Mouse (Mus musculus): ENCODE data around the gene Wwp2.

DNA sequence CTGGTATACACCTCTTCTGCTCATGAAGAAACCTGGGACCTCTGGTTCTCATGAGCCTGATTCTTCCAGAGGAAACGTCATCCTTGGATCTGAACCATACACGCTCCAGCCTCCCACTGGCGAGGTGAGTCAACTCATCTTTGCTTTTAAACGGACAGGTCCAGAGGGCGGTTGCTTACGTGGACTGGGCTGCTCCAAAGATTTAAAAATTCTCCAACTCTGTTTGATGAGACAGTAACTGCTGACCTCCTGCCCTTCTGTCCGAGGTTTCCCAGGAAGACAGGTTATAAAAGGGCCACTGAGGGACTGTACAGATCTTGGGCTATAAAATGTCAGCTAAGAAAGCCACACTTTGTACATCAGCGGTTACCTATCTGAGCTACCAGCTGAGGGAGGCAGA is 5.3 kb upstream of the Wwp2 start:
- TF ChIP-seq CTCF (IDR thresholded peaks at IDR 0.05; ENCODE audit: borderline replicate concordance, insufficient read depth, low read length) (no peak), POLR2A (IDR thresholded peaks at IDR 0.05; ENCODE audit: low read depth, low read length) (no peak)
